Mouse (Mus musculus): ENCODE measurements at regions not wholly inside any gene's neighbourhood (a gene's known extent, or its start where the extent isn't known, plus 50 kb on each side); places are given as distances from the start of the nearest gene placed in this dataset.
A peak's percentile ranks its signal among the peaks of the same experiment; 100 is the strongest.

- DNase-seq (ENCODE audit: low spot score): peak; percentile 83
Measured at GRCm38 (mm10) chr13:64007688-64008087, 81.3 kb downstream of the Hsd17b3 start.

- no peak for DNase-seq (ENCODE audit: low spot score)
Measured at GRCm38 (mm10) chr13:64002945-64003459, 86.0 kb downstream of the Hsd17b3 start.

- no peak for DNase-seq (ENCODE audit: low spot score)
Measured at GRCm38 (mm10) chr13:64000303-64000702, 88.7 kb downstream of the Hsd17b3 start.

- no peak for DNase-seq (ENCODE audit: low spot score)
Measured at GRCm38 (mm10) chr13:63998647-63999046, 90.4 kb downstream of the Hsd17b3 start.

- no peak for DNase-seq (ENCODE audit: low spot score)
Measured at GRCm38 (mm10) chr13:63993857-63994477, 95.1 kb downstream of the Hsd17b3 start.

- DNase-seq (ENCODE audit: low spot score): no peak
Measured at GRCm38 (mm10) chr13:63992989-63993388, 96.0 kb downstream of the Hsd17b3 start.

GRCm38 (mm10) chr13:63990480-63990958, 98.5 kb downstream of the Hsd17b3 start:
- no peak for DNase-seq (ENCODE audit: low spot score)

- no peak for DNase-seq (ENCODE audit: low spot score)
Measured at GRCm38 (mm10) chr13:63989769-63990168, 99.3 kb downstream of the Hsd17b3 start.

- no peak for DNase-seq (ENCODE audit: low spot score)
Measured at GRCm38 (mm10) chr13:63988263-63988662, 100.8 kb downstream of the Hsd17b3 start.

GRCm38 (mm10) chr13:63986681-63987080, 102.3 kb downstream of the Hsd17b3 start:
- no peak for DNase-seq (ENCODE audit: low spot score)

- DNase-seq (ENCODE audit: low spot score): peak; percentile 42
Measured at GRCm38 (mm10) chr13:63985590-63985989, 103.4 kb downstream of the Hsd17b3 start.

GRCm38 (mm10) chr13:63985086-63985485, 103.9 kb downstream of the Hsd17b3 start:
- no peak for DNase-seq (ENCODE audit: low spot score)

- no peak for DNase-seq (ENCODE audit: low spot score)
Measured at GRCm38 (mm10) chr13:63980012-63980691, 108.9 kb downstream of the Hsd17b3 start.

- DNase-seq (ENCODE audit: low spot score): no peak
Measured at GRCm38 (mm10) chr13:63979581-63979980, 109.4 kb downstream of the Hsd17b3 start.

- no peak for DNase-seq (ENCODE audit: low spot score)
Measured at GRCm38 (mm10) chr13:63969907-63970306, 119.1 kb downstream of the Hsd17b3 start.

GRCm38 (mm10) chr13:63968623-63969022, 120.4 kb downstream of the Hsd17b3 start:
- no peak for DNase-seq (ENCODE audit: low spot score)

- DNase-seq (ENCODE audit: low spot score): peak; percentile 11
Measured at GRCm38 (mm10) chr13:63957098-63957497, 131.9 kb downstream of the Hsd17b3 start.

- no peak for DNase-seq (ENCODE audit: low spot score)
Measured at GRCm38 (mm10) chr13:63954305-63954704, 134.7 kb downstream of the Hsd17b3 start.

GRCm38 (mm10) chr13:63951922-63952734, 136.9 kb downstream of the Hsd17b3 start:
- peak; percentile 60 for DNase-seq (ENCODE audit: low spot score)

GRCm38 (mm10) chr13:63951136-63951535, 136.1 kb downstream of the Ercc6l2 start:
- no peak for DNase-seq (ENCODE audit: low spot score)

Measured in MN1 (cell line).